Mouse (Mus musculus): ENCODE measurements around the gene Filip1. TPM values are rescaled to one million over a fixed set of nuclear protein-coding genes. Genes with fewer than 3 reads are reported as not detected.
A peak's percentile ranks its signal among the peaks of the same experiment; 100 is the strongest.

Filip1 gene
- total RNA-seq, 1 experiment from 2014 or later = 57.7 TPM

DNA sequence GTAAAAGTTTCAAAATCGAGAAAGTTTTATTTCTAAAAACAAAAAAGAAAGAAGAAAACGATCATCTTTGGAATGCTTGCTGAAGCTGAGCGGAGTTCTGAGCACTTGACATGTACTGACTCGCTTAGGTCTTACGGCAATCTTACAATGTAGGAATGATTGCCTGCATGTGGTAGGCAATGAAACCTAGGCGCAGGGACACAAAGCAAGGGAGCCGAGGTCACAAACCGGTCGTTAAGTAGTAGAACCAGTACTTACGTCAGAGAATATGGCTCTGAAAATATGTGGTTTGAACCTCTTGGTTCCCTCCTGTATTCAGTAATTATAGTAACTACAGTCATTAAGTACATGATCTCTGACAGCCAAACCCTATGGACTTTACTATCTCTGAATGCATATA is 29.4 kb downstream of the Filip1 start:
- no peak for DNase-seq

- DNase-seq = no peak
Observed at GRCm38 (mm10) chr9:79979274-79979673, 33.4 kb downstream of the Filip1 start.

DNA sequence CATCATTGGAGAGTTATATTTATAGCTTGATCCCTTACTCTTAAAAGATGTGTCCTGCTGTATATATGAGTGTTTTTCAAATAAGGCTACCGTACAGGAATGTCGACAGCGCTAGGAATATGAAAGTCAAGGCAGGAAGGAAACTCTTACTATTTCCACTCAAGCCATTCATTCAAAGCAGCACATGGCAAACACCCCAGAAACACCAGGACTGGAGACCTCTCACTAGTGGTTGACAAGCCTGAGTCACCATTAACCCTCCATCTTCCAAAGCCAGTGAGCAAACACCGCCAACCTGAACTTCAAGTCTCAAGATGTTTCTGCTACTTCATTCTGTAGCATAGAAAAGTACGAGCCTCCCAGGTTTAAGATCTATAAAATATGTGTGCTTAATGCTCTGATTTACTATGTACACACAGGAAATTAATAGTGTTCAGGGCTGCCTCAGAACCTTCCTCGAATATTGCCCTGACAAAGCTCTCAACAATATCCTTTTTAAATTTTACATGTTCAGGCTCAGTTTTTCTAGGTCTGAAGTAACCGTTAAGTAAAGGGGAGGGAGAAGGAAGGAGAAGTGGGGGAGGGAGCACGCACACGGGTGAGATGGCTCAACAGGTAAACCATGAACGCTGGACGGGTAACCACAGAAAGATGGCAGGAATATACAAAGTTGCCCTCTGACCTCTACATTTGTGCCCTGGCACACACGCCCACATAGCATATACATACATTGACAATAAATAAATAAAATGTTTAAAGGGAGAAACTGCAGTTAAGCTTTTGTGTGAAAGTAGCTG is 34.2 kb downstream of the Filip1 start:
- peak; percentile 39 for DNase-seq

DNA sequence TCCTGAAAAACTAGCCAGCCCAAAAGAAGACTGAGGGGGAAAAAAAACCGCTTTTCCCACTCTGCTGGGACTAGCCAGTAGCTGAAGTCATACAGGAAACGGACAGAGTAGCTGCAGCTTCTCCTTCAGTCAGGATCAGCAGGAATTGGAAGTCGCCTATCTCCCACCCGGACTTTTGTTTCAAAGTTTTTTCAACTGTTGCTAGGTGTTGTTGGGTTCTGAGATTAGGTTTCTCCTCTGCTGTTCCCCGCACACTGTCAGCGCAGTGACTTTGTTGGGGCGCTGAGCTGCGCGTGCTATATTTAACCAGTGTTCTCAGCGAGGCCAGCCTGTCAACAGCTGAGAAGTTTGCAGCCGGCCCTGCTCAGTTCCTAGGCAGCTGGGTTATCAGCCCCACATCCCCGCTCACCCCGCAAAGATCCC is 35.1 kb downstream of the Filip1 start:
- DNase-seq = peak; percentile 73

DNA sequence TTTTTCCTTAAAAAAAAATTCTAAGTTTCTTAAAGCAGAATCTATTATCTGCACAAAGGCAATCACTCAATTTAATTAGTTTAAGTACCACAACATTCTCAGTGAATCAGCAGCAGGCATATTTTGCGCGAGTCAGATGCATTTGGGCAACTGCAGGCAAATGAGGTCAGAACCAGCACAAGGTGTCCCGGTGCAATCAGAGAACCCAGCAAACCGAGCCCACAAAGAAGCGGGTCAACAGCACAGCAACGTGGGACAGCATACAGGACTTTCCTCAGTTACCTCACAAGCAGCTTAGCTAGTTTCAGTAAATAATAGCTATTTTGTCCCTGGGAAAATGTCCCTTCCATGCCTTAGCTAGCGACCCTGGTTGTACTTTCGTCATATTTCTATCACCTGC is 35.9 kb downstream of the Filip1 start:
- DNase-seq = peak; percentile 63

- no peak for DNase-seq
Observed at GRCm38 (mm10) chr9:79975121-79975520, 37.5 kb downstream of the Filip1 start.

DNA sequence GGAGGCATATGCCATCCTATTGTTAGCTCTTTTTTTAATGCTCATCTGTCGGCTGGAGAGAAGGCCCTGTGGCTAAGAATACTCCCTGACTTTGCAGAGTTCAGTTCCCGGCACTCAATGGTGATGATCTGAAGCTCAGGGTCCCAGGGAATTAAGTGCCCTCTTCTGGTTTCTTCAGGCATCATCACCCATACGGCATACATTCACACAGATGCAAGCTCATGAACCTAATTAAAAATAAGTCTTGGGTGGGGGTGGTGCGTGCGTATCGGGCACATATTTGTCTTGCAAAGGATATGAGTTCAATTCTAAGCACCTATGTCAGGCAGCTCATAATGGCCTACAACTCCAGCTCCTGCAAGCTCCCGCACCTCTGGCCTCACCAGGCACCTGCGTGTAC is 39.1 kb downstream of the Filip1 start:
- DNase-seq = no peak

- no peak for DNase-seq
Observed at GRCm38 (mm10) chr9:79972705-79973104, 39.9 kb downstream of the Filip1 start.

DNA sequence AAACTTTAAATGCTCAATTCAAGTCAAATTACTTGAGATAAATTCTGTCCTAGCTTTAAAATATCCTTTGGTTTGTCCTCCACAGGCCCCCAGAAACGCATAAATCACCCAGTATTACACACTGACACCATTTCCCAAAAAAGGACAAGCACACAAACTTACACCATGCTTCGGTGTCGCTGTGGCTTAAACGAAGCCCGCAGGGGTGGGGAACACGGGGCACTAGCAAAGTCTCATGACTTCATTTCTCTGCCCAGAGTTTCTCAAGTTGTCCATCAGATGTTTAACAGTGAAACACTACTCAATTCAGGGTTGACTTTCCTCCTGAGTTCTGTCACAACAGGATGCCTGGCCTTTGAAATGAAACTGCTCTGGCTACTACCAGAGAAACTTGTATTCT is 41.0 kb downstream of the Filip1 start:
- DNase-seq = peak; percentile 46

DNA sequence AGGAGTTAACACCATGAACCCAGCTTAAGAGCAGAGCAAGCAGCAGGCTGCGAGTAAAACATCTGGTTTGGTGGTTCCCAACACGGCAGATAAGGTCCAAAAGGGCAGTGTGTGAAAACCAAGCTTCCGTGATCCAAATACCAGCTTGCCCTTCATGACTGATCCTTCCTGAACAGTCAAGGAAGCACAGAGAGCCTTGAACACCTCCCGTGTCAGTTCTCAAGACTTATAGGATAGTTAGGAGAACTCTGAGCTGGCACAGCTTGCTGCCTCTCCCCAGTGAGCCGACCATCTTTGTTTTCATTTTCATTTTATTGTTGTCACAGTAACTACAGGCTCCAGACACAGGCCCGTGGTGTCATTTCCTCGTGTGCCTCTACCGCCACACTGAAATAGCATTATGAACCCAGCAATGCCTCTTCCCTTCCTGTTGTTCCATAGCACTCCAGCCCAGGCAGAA is 42.0 kb downstream of the Filip1 start:
- DNase-seq = peak; percentile 36

- DNase-seq = no peak
Observed at GRCm38 (mm10) chr9:79969544-79969943, 43.1 kb downstream of the Filip1 start.

DNA sequence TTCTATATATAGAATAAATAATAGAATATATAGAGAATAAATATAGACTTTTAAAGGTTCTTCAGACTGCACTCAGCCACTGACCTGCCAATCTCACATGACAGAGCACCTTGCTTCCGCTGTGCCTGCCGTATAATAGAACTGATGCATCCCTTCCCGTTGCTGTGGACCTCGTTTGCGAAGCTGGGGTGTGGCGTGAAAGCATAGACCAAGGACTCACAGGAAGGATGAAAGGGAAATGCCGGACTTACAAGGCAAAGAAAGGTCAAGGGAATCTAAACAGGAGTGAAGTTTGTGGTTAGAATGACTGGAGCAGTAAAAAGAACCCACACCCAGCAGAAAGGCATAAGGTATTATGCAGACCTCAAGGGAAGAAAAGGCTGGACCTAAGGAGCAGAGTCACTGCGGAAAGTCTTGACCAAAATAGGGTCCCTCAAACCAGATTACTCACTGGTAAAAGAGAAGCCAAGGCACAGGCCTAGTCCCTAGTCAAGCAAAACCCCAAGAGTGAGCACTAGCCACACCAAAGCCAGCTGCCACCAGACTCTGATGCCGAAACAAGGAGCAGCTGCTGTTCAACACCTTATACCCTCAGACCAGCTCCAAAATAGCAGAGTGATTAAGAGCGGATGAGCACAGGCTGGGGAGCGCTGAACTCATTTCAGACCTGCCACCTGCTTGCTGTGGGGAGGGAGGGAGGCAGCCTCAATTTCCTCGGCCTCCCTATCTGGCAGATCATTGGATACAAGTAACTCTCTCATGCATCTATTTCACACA is 45.8 kb downstream of the Filip1 start:
- peak; percentile 53 for DNase-seq

DNA sequence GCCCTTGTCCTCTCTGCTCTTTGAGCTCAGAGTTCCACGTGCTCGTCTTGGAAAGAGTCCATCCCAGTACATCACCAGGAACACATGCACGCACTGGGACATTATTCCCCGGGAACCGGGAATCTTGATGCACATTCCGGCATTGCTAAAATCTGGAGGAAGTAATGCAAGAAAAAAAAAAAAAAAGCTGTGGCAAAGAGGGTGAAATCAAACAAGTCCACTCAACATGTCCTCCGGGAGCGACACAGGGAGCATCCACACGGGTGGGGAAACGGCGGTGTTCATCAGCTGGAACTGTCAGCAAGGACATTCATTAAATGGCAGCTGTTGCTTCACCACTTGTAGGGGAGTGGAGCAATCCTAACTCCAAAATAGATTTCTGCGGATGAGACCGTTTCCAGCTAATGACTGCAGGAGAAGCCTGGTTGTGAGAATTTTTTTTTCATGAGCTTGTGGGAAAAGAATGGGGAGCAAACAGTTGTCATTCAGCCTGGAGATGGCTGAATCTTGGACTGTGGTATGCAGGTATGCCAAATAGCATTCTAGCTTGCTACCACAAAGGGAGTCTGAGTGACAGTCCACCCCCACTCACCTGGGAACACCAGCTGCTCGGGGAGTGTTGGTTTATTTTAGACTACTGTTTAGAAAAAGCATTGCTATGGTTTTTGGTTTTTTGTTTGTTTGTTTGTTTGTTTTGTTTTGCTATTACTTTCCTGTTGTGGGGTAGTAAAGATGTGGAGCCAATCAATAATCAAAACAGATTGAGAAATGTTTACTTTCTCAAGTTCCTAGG is 46.9 kb downstream of the Filip1 start:
- DNase-seq = peak; percentile 63

DNA sequence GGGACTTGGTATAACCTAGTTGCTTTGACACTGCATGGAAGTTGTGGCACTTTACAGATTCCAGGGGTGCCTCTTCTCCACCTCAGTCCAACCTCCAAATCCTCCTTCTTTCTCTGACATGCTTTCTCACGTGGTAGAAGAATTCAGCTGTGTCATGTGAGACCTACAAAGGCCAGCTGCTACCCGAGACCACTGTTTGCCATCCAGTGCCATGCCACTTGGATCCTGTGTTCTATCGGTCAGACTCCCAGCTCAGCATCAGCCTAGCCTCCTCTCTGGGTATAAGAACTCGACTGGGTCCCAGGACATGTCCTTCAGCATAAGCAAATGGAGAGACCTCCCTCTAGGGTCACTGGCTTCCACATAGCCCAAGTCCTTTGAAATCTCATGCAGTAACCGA is 47.6 kb downstream of the Filip1 start:
- no peak for DNase-seq

GRCm38 (mm10) chr9:79961630-79962285 is 50.9 kb downstream of the Filip1 start:
- DNase-seq = peak; percentile 77

GRCm38 (mm10) chr9:79960453-79960852 is 52.2 kb downstream of the Filip1 start:
- DNase-seq = no peak

- DNase-seq = peak; percentile 44
Observed at GRCm38 (mm10) chr9:79958395-79958794, 54.3 kb downstream of the Filip1 start.

DNA sequence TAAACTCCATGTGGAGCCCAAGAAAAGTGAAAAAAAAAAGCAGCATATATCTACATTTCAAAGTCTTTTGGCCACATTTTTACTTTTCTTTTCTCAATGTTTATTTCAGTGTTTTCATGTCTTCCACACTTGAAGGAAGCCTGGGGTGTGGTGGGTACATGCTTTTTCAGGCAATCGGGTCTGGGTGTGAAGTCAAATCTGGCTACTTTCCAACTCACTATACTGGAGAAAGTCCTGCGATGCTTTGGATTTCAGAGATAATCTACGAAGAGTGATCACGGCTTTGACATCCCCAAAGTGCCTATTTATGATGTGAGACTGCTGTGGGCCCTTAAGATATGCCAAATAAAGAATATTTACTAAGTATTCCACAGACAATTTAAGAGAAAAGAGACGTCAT is 57.7 kb downstream of the Filip1 start:
- no peak for DNase-seq

DNA sequence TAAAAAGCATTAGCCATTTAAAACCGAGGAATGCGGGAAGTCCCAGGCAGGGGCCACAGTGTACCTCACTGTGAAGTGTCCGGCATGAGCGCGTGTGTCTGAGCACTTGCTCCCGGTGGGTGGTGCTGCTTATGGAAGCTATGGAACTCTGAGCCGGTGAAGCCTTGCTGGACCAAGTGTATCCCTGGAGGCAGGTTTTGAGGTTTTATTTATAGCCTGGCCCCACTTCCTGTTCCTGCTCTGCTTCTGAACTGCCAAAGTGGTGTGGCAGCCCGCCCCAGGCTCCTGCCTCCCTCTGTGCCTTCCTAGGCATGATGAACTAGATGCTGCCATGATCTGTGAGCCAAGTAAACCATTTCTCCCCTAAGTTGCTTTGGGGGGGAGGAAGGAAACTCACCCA is 60.7 kb downstream of the Filip1 start:
- no peak for DNase-seq

DNA sequence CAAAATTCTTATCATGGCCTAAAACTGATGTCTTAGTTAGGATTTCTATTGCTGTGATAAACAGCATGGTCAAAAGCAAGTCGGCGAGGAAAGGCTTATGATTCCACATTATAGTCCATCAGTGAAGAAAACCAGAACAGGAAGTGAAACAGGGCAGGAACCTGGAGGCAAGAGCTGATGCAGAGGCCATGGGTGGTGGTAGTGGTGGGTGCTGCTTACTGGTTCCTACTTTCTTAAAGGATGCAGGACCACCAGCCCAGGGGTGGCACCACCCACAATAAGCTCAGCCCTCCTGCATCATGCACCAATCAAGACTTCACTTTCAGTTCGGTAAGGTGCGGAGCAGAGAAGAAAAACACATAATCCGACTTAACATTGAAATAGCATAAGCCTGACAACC is 61.3 kb downstream of the Filip1 start:
- no peak for DNase-seq

GRCm38 (mm10) chr9:79950666-79951065 is 62.0 kb downstream of the Filip1 start:
- DNase-seq = no peak

GRCm38 (mm10) chr9:79950038-79950437 is 62.6 kb downstream of the Filip1 start:
- no peak for DNase-seq

All from adrenal gland, postnatal 14 days (tissue).